Mouse (Mus musculus): ENCODE results near the gene Ttc23l. TPM values are rescaled to one million over a fixed set of nuclear protein-coding genes. Genes with fewer than 3 reads are reported as not detected.

The Ttc23l gene
- polyA plus RNA-seq, 1 experiment: not detected

DNA sequence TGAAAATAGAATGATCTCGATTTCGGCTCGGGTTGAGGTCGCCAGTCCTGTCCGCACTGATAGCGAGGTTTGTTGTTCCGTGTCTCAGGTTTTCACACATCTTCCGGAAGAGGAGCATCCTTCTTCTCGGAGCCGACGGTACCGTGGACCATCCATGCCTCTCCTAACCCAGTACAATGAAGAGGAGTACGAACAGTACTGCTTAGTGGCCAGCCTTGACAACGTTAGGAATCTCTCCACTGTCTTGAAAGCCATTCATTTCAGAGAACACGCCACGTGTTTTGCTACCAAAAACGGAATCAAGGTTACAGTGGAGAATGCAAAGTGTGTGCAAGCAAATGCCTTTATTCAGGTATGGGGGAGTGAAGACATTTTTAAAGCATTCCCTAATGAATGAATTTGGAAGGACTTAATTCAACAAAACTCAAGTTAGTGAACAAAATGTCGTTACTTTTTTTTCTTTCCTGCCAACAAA lies 72.1 kb downstream of the Ttc23l start:
- 1% methylated on average over 18 of the region's 18 CpGs for WGBS
- peaks cover 6% of the 10 kb centered on the region; the same call in 1 of the 2 replicates for H3K36me3 ChIP-seq (ENCODE audit: control insufficient read depth, insufficient read depth, low read length)
- TF ChIP-seq CTCF (IDR thresholded peaks at IDR 0.05; ENCODE audit: borderline replicate concordance, control insufficient read depth, extremely low read depth, insufficient read depth, low read length, poor library complexity) (no peak), POLR2A (IDR thresholded peaks at IDR 0.05; ENCODE audit: control insufficient read depth, extremely low read depth, insufficient read depth, low read length, poor library complexity) (no peak)
- DNase-seq: no peak
- H3K27ac ChIP-seq (ENCODE audit: control insufficient read depth, insufficient read depth, low read length): peak overlapping the region; percentile 13; the same call in 1 of the 2 replicates
- H3K27me3 ChIP-seq (ENCODE audit: control insufficient read depth, insufficient read depth, low read length): no peaks in the 10 kb centered on the region
- H3K4me1 ChIP-seq (replicated peaks; ENCODE audit: control insufficient read depth, insufficient read depth, low read length): no peaks in the 10 kb centered on the region
- peak overlapping the region; percentile 76 for H3K4me3 ChIP-seq (ENCODE audit: control insufficient read depth, insufficient read depth, low read length)

DNA sequence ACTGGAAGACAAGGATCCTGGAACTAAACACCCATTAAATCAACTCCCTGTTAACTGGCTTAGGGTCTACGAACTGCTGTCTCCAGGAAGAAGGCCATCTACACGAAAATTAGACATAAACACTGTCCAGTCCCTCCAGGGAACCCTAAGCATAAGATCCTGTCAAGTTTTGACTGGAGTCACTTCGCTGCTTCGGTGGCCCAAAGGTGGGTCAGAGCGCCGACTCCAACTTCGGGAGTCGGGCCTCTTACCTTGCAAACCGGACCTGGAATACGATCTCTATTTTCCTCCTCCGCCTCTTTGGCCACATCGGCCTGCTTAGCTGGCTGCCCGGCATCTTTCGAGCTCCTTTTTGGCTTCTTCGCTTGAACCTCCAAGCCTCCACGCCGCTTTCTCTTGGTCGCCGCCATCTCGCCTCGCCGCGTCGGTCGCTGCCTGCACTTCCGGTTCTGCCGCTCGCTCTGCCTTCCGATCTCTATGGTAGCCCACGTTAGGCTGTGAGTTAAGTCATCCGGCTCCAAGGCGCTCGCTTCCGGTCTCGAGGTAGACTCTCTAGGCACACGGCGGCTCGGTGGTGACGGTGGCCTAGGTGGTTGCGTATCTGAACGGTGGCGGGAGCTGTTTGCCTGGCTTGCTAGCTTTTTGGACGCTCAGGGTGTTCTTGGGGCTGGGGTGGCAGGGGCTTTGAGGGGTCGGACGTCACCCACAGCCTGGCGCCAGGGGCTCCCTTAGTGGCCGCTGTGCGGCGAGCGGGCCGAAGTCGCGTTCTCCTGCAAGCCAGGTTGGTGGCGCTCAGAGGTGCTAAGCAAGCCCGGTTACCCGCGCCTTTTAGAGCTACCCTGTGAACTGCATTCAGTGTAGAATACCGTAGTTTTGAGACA lies 72.7 kb downstream of the Ttc23l start, which contains the start of the genes Brix1 and Rad1:
Gene Brix1 (minus strand): TSS at position 464 of the 881 bp plus-strand sequence.
Gene Rad1 (plus strand): TSS at position 535 of the 881 bp plus-strand sequence.
- H3K27me3 ChIP-seq (ENCODE audit: control insufficient read depth, insufficient read depth, low read length): no peaks in the 10 kb centered on the region
- DNase-seq: peak; percentile 93
- 0 out of 2 replicates have a peak, but pooled peaks have one; percentile 41 for TF ChIP-seq CTCF (IDR thresholded peaks at IDR 0.05; ENCODE audit: borderline replicate concordance, control insufficient read depth, extremely low read depth, insufficient read depth, low read length, poor library complexity)
- peak; percentile 80 for TF ChIP-seq POLR2A (IDR thresholded peaks at IDR 0.05; ENCODE audit: control insufficient read depth, extremely low read depth, insufficient read depth, low read length, poor library complexity)
- H3K36me3 ChIP-seq (ENCODE audit: control insufficient read depth, insufficient read depth, low read length): peaks cover 10% of the 10 kb centered on the region; the same call in 1 of the 2 replicates
- WGBS: under 1% methylated on average over 58 of the region's 58 CpGs
- H3K4me3 ChIP-seq (ENCODE audit: control insufficient read depth, insufficient read depth, low read length): peak within 1 kb of the TSS; percentile 96
- peak within 1 kb of the TSS; percentile 13; the same call in 1 of the 2 replicates for H3K27ac ChIP-seq (ENCODE audit: control insufficient read depth, insufficient read depth, low read length)
- H3K4me1 ChIP-seq (replicated peaks; ENCODE audit: control insufficient read depth, insufficient read depth, low read length): no peaks in the 10 kb centered on the region

DNA sequence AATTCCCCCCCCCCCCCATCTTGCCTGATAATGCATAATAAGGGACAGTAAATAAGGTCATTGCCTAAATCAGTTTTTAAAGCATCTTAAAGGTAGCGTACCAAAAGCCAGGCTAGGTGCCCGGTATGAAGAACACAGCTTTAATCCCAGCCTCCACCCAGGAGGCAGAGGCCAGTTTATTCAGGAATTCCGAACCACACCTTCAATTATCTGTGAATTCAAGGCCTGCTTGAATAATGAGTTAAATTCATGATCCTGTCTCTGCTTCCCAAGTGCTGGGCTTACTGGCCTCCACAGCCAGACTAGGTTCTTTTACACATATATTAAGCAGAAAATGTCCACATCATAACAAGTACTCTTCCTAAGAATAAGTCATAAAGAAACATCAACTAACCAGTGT lies 87.5 kb downstream of the Ttc23l start:
- Histone ChIP-seq H3K4me3 (ENCODE audit: control insufficient read depth, insufficient read depth, low read length) (no peak overlapping the region), H3K36me3 (ENCODE audit: control insufficient read depth, insufficient read depth, low read length) (peaks cover 8% of the 10 kb centered on the region), H3K4me1 (replicated peaks; ENCODE audit: control insufficient read depth, insufficient read depth, low read length) (0 out of 2 replicates have a peak, but pooled peaks cover 8% of the 10 kb centered on the region), H3K27ac (ENCODE audit: control insufficient read depth, insufficient read depth, low read length) (no peak overlapping the region), H3K27me3 (ENCODE audit: control insufficient read depth, insufficient read depth, low read length) (no peaks in the 10 kb centered on the region)
- TF ChIP-seq CTCF (IDR thresholded peaks at IDR 0.05; ENCODE audit: borderline replicate concordance, control insufficient read depth, extremely low read depth, insufficient read depth, low read length, poor library complexity) (no peak), POLR2A (IDR thresholded peaks at IDR 0.05; ENCODE audit: control insufficient read depth, extremely low read depth, insufficient read depth, low read length, poor library complexity) (no peak)
- 50% methylated on average over 3 of the region's 3 CpGs for WGBS
- no peak for DNase-seq

DNA sequence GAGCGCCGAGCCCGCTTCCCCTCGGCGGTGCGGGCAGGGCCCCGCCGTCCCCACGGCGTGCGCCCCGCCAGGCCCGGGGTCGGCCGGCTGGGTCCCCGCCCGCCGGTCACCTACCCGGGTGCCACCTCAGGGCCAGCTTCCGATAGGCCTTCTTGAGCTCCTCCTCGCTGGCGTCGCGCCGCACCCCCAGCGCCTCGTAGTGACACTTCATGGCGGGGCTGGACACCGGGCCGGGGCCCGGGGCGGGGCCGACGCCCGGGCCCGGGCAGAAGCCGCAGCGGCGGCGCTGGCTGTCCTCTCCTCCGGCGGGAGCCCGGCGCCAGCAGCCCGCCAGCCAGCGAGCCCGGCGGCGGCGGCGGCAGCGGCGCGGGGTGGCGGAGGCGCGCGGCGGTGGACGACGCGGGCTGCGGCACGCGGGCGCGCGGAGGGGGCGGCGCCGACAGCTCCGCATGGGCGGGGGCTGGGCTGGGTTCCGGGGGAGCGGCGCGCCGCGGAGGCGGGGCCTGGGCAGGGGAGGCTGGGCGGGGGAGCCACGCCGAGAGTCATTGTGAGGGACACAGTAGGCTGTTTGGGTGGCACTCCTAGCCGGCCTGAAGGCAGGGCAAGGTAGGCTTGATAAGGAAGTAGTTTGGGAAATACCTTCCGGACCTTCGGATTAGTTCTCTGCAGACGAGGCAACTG lies 88.2 kb downstream of the Ttc23l start, which contains the start of gene Dnajc21:
Gene Dnajc21 (minus strand): TSS at position 366 of the 681 bp plus-strand sequence.
- WGBS: 5% methylated on average over 76 of the region's 87 CpGs
- Histone ChIP-seq H3K27me3 (ENCODE audit: control insufficient read depth, insufficient read depth, low read length) (no peaks in the 10 kb centered on the region), H3K4me1 (replicated peaks; ENCODE audit: control insufficient read depth, insufficient read depth, low read length) (0 out of 2 replicates have a peak, but pooled peaks cover 8% of the 10 kb centered on the region), H3K4me3 (ENCODE audit: control insufficient read depth, insufficient read depth, low read length) (peak within 1 kb of the TSS; percentile 79), H3K36me3 (ENCODE audit: control insufficient read depth, insufficient read depth, low read length) (peaks cover 1% of the 10 kb centered on the region; the same call in 1 of the 2 replicates), H3K27ac (ENCODE audit: control insufficient read depth, insufficient read depth, low read length) (no peak within 1 kb of the TSS)
- DNase-seq: peak; percentile 85
- TF ChIP-seq POLR2A (IDR thresholded peaks at IDR 0.05; ENCODE audit: control insufficient read depth, extremely low read depth, insufficient read depth, low read length, poor library complexity) (no peak), CTCF (IDR thresholded peaks at IDR 0.05; ENCODE audit: borderline replicate concordance, control insufficient read depth, extremely low read depth, insufficient read depth, low read length, poor library complexity) (no peak)

DNA sequence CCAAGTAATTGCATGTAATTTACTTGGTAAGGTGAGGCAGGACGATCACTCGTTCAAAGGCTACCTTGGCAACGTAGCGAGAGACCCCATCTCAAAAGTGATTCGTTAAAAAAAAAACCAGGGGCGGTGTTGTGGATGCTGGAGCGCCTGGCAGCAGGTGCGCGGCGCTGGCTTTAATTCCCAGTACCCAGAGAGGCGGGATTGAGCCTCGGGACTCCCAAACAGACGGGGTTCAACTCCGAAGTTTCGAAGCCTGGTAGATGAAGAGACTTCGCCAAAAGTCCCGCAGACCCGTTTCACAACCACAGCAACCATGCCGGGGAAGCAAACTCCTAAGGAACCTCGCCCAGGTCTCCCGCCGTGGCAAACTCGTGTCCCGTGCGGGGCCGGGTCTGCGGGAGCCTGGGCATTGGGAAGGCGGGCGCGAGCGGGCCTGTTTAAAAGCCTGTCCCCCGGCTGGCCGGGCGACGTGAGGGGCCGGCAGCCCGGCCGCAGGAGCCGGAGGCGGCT lies 88.8 kb downstream of the Ttc23l start:
- Histone ChIP-seq H3K27ac (ENCODE audit: control insufficient read depth, insufficient read depth, low read length) (no peak overlapping the region), H3K4me1 (replicated peaks; ENCODE audit: control insufficient read depth, insufficient read depth, low read length) (0 out of 2 replicates have a peak, but pooled peaks cover 8% of the 10 kb centered on the region), H3K36me3 (ENCODE audit: control insufficient read depth, insufficient read depth, low read length) (no peaks in the 10 kb centered on the region), H3K27me3 (ENCODE audit: control insufficient read depth, insufficient read depth, low read length) (no peaks in the 10 kb centered on the region), H3K4me3 (ENCODE audit: control insufficient read depth, insufficient read depth, low read length) (peak overlapping the region; percentile 79)
- DNase-seq: peak; percentile 28
- no peak for TF ChIP-seq CTCF (IDR thresholded peaks at IDR 0.05; ENCODE audit: borderline replicate concordance, control insufficient read depth, extremely low read depth, insufficient read depth, low read length, poor library complexity)
- no peak for TF ChIP-seq POLR2A (IDR thresholded peaks at IDR 0.05; ENCODE audit: control insufficient read depth, extremely low read depth, insufficient read depth, low read length, poor library complexity)
- WGBS: under 1% methylated on average over 40 of the region's 40 CpGs

- H3K4me3 ChIP-seq (ENCODE audit: control insufficient read depth, insufficient read depth, low read length): no peak overlapping the region
- no peaks in the 10 kb centered on the region for H3K36me3 ChIP-seq (ENCODE audit: control insufficient read depth, insufficient read depth, low read length)
- no peaks in the 10 kb centered on the region for H3K27me3 ChIP-seq (ENCODE audit: control insufficient read depth, insufficient read depth, low read length)
- TF ChIP-seq POLR2A (IDR thresholded peaks at IDR 0.05; ENCODE audit: control insufficient read depth, extremely low read depth, insufficient read depth, low read length, poor library complexity): no peak
- TF ChIP-seq CTCF (IDR thresholded peaks at IDR 0.05; ENCODE audit: borderline replicate concordance, control insufficient read depth, extremely low read depth, insufficient read depth, low read length, poor library complexity): no peak
- H3K4me1 ChIP-seq (replicated peaks; ENCODE audit: control insufficient read depth, insufficient read depth, low read length): 0 out of 2 replicates have a peak, but pooled peaks cover 8% of the 10 kb centered on the region
- DNase-seq: no peak
- no peak overlapping the region for H3K27ac ChIP-seq (ENCODE audit: control insufficient read depth, insufficient read depth, low read length)
- 92% methylated on average over 3 of the region's 3 CpGs for WGBS
Measured at GRCm38 (mm10) chr15:10468761-10469160, 89.7 kb downstream of the Ttc23l start.
